Mouse (Mus musculus): ENCODE results near the gene Car10. TPM values are rescaled to one million over a fixed set of nuclear protein-coding genes. Genes with fewer than 3 reads are reported as not detected.

Gene Car10
- total RNA-seq, 2 experiments from 2014 or later, result 144 to 153 TPM

- intact Hi-C loops (cut with DNase I), result no loop called here
- no peak for DNase-seq (ENCODE audit: extremely low spot score in 1 of 2, low spot score in 2 of 2)
- TF ChIP-seq CTCF (IDR thresholded peaks at IDR 0.05), result no peak
- Histone ChIP-seq H3K4me3 (no peak overlapping the region), H3K27ac (0 out of 2 replicates have a peak overlapping the region, but pooled peaks have one; percentile 25)
Observed at GRCm38 (mm10) chr11:93559118-93559517, 461.3 kb downstream of the Car10 start.

- no peak overlapping the region for H3K27ac ChIP-seq
- no peak for TF ChIP-seq CTCF (IDR thresholded peaks at IDR 0.05)
- intact Hi-C loops (cut with DNase I), result no loop called here
- no peak overlapping the region for H3K4me3 ChIP-seq
- DNase-seq (ENCODE audit: extremely low spot score in 1 of 2, low spot score in 2 of 2), result no peak
Observed at GRCm38 (mm10) chr11:93560570-93560969, 462.7 kb downstream of the Car10 start.

GRCm38 (mm10) chr11:93562330-93562865 is 464.6 kb downstream of the Car10 start:
- Histone ChIP-seq H3K27ac (no peak overlapping the region), H3K4me3 (no peak overlapping the region)
- no peak for DNase-seq (ENCODE audit: extremely low spot score in 1 of 2, low spot score in 2 of 2)
- intact Hi-C loops (cut with DNase I), result no loop called here
- TF ChIP-seq CTCF (IDR thresholded peaks at IDR 0.05), result no peak

DNA sequence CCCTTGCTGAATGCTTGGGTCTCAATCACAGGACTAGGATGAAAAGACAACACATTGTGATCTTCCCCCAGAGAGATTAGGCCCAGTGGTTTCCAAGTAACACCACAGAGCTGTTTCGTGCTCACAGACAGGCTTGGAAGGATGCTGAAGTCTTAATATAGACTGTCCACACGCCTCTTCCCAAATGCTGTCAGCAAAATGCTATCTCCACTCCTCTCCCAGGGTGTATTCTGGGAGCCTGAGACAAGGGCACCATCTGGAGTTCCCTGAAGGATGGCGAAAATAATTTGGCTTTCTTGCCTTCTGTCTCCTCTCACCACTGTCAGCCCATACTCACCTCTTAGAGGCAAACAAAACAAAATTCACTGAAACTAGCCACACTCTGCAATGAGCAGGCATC is 467.9 kb downstream of the Car10 start:
- intact Hi-C loops (cut with DNase I), result loop anchor here (1.0 to 5.0 kb wide), 4 partner anchors 23 to 197 kb away; no protein-coding TSS in a partner anchor

DNA sequence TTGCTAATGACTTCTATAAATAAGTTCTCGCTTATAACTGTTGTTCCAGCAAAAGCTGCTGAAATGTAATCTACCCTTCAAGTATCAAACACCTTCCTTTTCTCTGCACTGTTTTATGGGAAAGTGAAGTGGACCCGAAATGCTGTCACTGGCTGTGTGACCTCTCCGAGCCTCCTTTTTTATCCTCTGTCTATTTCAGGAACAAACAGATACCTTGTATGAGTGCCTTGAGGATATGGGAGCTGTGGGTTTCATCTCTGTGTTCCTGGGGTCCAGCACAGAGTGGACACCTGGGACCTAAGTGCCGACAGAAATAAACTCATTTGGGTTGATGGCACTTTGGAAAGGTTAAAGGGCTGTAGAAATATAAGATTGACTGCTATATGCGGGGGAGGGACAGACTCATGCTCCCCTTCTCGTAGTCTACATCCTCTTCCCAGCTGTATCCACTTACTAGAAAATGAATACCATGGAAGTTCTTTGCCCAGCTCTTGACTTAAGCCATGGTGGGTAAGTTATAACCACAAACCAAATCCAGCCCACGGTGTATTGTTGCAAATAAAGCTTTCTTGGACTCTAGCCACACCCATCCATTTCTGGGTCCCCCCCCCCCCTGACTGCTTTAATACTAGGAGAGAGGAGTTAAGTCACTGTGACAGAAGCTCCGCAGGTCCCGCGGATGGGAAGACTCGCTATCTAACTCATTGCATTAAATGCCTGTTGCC is 474.3 kb downstream of the Car10 start:
- intact Hi-C loops (cut with DNase I), result no loop called here
- Histone ChIP-seq H3K27ac (no peak overlapping the region), H3K4me3 (no peak overlapping the region)
- no peak for TF ChIP-seq CTCF (IDR thresholded peaks at IDR 0.05)
- no peak for DNase-seq (ENCODE audit: extremely low spot score in 1 of 2, low spot score in 2 of 2)

More for the DNA sequence above, 467.9 kb downstream of the Car10 start:
- H3K4me3 ChIP-seq, result no peak overlapping the region
- peak; percentile 57 to 67 for DNase-seq (ENCODE audit: extremely low spot score in 1 of 2, low spot score in 2 of 2)
- H3K27ac ChIP-seq, result peak overlapping the region; percentile 89
- TF ChIP-seq CTCF (IDR thresholded peaks at IDR 0.05), result no peak; the same call in 1 of the 2 replicates

- intact Hi-C loops (cut with DNase I), result no loop called here
- Histone ChIP-seq H3K27ac (peak overlapping the region; percentile 32; the same call in 1 of the 2 replicates), H3K4me3 (no peak overlapping the region)
- DNase-seq (ENCODE audit: extremely low spot score in 1 of 2, low spot score in 2 of 2), result peak; percentile 27 to 31
- TF ChIP-seq CTCF (IDR thresholded peaks at IDR 0.05), result no peak
Observed at GRCm38 (mm10) chr11:93577441-93577840, 479.6 kb downstream of the Car10 start.

GRCm38 (mm10) chr11:93579626-93580025 is 481.8 kb downstream of the Car10 start:
- no peak for DNase-seq (ENCODE audit: extremely low spot score in 1 of 2, low spot score in 2 of 2)
- Histone ChIP-seq H3K4me3 (no peak overlapping the region), H3K27ac (no peak overlapping the region)
- no peak for TF ChIP-seq CTCF (IDR thresholded peaks at IDR 0.05)
- intact Hi-C loops (cut with DNase I), result loop anchor here (10.0 kb wide), 1 partner anchor 305 kb away; no protein-coding TSS in a partner anchor

- DNase-seq (ENCODE audit: extremely low spot score in 1 of 2, low spot score in 2 of 2), result no peak
- intact Hi-C loops (cut with DNase I), result loop anchor here (10.0 kb wide), 1 partner anchor 307 kb away; no protein-coding TSS in a partner anchor
- Histone ChIP-seq H3K27ac (peak overlapping the region; percentile 18; the same call in 1 of the 2 replicates), H3K4me3 (no peak overlapping the region)
- TF ChIP-seq CTCF (IDR thresholded peaks at IDR 0.05), result no peak
Observed at GRCm38 (mm10) chr11:93581326-93581725, 483.5 kb downstream of the Car10 start.

DNA sequence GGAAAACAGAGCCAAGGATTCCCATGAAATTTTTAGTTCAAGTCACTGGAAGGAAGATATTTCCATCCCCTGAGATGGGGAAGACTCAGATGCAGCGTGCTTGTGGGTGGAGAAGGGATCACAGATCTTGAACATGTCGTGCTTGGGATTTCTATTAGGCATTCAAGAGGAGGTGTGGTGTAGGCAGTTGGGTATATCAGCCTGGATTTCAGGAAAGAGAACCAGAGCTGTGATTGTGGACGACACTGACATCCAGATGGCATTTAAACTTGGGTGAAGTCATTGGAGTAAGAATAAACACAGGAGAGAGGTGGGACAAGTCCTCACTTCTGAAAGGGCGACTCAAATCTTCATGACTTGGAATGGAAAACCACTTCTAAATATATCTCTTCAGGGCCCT is 490.0 kb downstream of the Car10 start:
- intact Hi-C loops (cut with DNase I), result loop anchor here (1.0 to 10.0 kb wide), 5 partner anchors 22 to 313 kb away; no protein-coding TSS in a partner anchor
- no peak for TF ChIP-seq CTCF (IDR thresholded peaks at IDR 0.05)
- Histone ChIP-seq H3K27ac (peak overlapping the region; percentile 69), H3K4me3 (no peak overlapping the region)
- peak in 1 of 2 experiments; percentile 33 for DNase-seq (ENCODE audit: extremely low spot score in 1 of 2, low spot score in 2 of 2)

GRCm38 (mm10) chr11:93590652-93591051 is 492.8 kb downstream of the Car10 start:
- TF ChIP-seq CTCF (IDR thresholded peaks at IDR 0.05), result no peak
- no peak overlapping the region for H3K27ac ChIP-seq
- DNase-seq (ENCODE audit: extremely low spot score in 1 of 2, low spot score in 2 of 2), result no peak
- intact Hi-C loops (cut with DNase I), result no loop called here
- no peak overlapping the region for H3K4me3 ChIP-seq

DNA sequence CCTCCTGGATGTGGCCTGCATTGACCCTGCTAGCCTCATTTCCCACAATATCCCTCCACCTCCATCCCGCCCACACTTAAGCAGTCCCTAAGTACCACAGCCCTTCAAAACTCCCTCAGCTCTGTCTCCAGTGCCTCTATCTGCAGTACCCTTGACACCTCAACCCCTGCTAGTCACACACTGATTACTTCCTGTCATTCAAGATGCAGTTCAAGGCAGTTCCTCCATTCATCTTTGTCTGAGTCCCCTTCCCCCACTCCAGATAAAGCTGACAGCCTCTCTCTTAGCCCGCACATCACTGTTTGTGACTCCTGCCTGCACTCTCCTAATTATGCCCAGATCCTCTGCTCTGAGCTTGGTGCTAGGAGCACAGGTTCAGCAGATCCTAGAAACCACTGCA is 496.2 kb downstream of the Car10 start:
- intact Hi-C loops (cut with DNase I), result no loop called here
- H3K4me3 ChIP-seq, result no peak overlapping the region
- no peak for TF ChIP-seq CTCF (IDR thresholded peaks at IDR 0.05)

DNA sequence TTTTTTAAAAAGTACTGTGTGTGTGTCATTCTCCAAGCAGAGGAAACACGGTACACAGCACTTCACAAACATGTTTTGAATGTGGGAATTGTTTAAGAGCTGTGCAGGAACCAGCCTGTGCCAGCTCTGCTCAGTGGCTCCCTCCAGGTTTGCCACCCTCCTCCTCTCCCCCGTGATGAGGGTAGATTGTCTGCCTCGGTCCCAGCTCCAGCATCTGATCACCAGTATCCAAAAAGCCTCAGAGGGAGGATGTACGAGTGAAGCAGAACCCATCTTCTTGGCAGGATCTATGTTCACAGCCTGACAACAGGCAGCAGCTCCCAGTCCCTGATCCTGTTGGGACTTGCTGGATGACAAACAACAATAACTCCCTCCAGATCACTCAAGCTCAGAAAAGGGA is 500.3 kb downstream of the Car10 start:
- H3K27ac ChIP-seq, result no peak overlapping the region
- no peak for TF ChIP-seq CTCF (IDR thresholded peaks at IDR 0.05)
- no peak overlapping the region for H3K4me3 ChIP-seq
- intact Hi-C loops (cut with DNase I), result no loop called here
- no peak for DNase-seq (ENCODE audit: extremely low spot score in 1 of 2, low spot score in 2 of 2)

More for the DNA sequence above, 496.2 kb downstream of the Car10 start:
- no peak overlapping the region for H3K27ac ChIP-seq
- DNase-seq (ENCODE audit: extremely low spot score in 1 of 2, low spot score in 2 of 2), result no peak
